8 mouse cellular contexts compared by ENCODE assay signal in genomic region chr5:124531583-124531930, GRCm38 (mm10). TPM values are rescaled to one million over a fixed set of nuclear protein-coding genes. Genes with fewer than 3 reads are reported as not detected.
DNase-seq lines count a peak whose midpoint lies in the region; ATAC-seq lines count a peak whose summit lies in the region.

No protein-coding gene starts in this region.

- H3K9me3 ChIP-seq in kidney, embryonic 15.5 days (replicated peaks): no peaks in the 10 kb centered on the region
- no peaks in the 10 kb centered on the region for H3K9me3 ChIP-seq in hindbrain, embryonic 14.5 days (ENCODE audit: control insufficient read depth, low read length)
- H3K9me3 ChIP-seq in midbrain, embryonic 13.5 days: no peaks in the 10 kb centered on the region

- H3K9ac ChIP-seq in kidney, embryonic 15.5 days: peak overlapping the region; percentile 81
- peak overlapping the region; percentile 76 for H3K9ac ChIP-seq in hindbrain, embryonic 14.5 days
- H3K9ac ChIP-seq in midbrain, embryonic 13.5 days (replicated peaks): peak overlapping the region; percentile 77

- peak overlapping the region; percentile 92 for H3K27ac ChIP-seq in kidney, embryonic 15.5 days
- peak overlapping the region; percentile 39; the same call in 1 of the 2 replicates for H3K27ac ChIP-seq in brown adipose tissue, adult 24 weeks (replicated peaks; ENCODE audit: low read depth, low read length)
- peak overlapping the region; percentile 79 for H3K27ac ChIP-seq in hindbrain, embryonic 14.5 days
- peak overlapping the region; percentile 77 for H3K27ac ChIP-seq in midbrain, embryonic 13.5 days

- peaks cover 5% of the 10 kb centered on the region; the same call in 1 of the 2 replicates for H3K36me3 ChIP-seq in kidney, embryonic 15.5 days
- H3K36me3 ChIP-seq in hindbrain, embryonic 14.5 days (replicated peaks; ENCODE audit: control insufficient read depth, insufficient read depth): no peaks in the 10 kb centered on the region
- H3K36me3 ChIP-seq in midbrain, embryonic 13.5 days: no peaks in the 10 kb centered on the region

- peak overlapping the region; percentile 90 for H3K4me3 ChIP-seq in kidney, embryonic 15.5 days (replicated peaks)
- peak overlapping the region; percentile 90 for H3K4me3 ChIP-seq in brown adipose tissue, adult 24 weeks (ENCODE audit: insufficient read depth, low read depth, low read length)
- H3K4me3 ChIP-seq in hindbrain, embryonic 14.5 days (replicated peaks; ENCODE audit: low read length): peak overlapping the region; percentile 83
- peak overlapping the region; percentile 60 for H3K4me3 ChIP-seq in midbrain, embryonic 13.5 days (replicated peaks)

- H3K4me2 ChIP-seq in kidney, embryonic 15.5 days: peak overlapping the region; percentile 91
- peak overlapping the region; percentile 87 for H3K4me2 ChIP-seq in hindbrain, embryonic 14.5 days (replicated peaks)
- H3K4me2 ChIP-seq in midbrain, embryonic 13.5 days (replicated peaks): peak overlapping the region; percentile 73

- DNase-seq in kidney, adult 9 months: no peak
- no peak for DNase-seq in hindbrain, embryonic 14.5 days (ENCODE audit: low spot score)
- no peak for DNase-seq in thymus, postnatal 36 days
- DNase-seq in gastrocnemius, postnatal 25 days: no peak
- DNase-seq in right cerebral cortex, postnatal 10 days (ENCODE audit: low spot score in 2 of 2): no peak

- no peaks in the 10 kb centered on the region for H3K27me3 ChIP-seq in kidney, embryonic 15.5 days
- no peaks in the 10 kb centered on the region for H3K27me3 ChIP-seq in hindbrain, embryonic 14.5 days (ENCODE audit: control insufficient read depth, insufficient read depth, low read length)
- 0 out of 2 replicates have a peak, but pooled peaks cover 5% of the 10 kb centered on the region for H3K27me3 ChIP-seq in midbrain, embryonic 13.5 days

- WGBS in kidney, embryonic 15.5 days: 10% methylated on average over 14 of the region's 14 CpGs
- 12% methylated on average over 14 of the region's 14 CpGs for WGBS in hindbrain, embryonic 14.5 days
- WGBS in midbrain, embryonic 13.5 days: 10% methylated on average over 14 of the region's 14 CpGs

- ATAC-seq in kidney, embryonic 15.5 days (replicated peaks; ENCODE audit: low FRiP score): peak; percentile 50; the same call in 1 of the 2 replicates
- ATAC-seq in hindbrain, embryonic 14.5 days (ENCODE audit: low FRiP score): no peak; the same call in 1 of the 2 replicates
- ATAC-seq in midbrain, embryonic 13.5 days: peak; percentile 79

- H3K4me1 ChIP-seq in kidney, embryonic 15.5 days: peaks cover 58% of the 10 kb centered on the region
- H3K4me1 ChIP-seq in brown adipose tissue, adult 24 weeks (ENCODE audit: control insufficient read depth, insufficient read depth, insufficient read length, low read length): peaks cover 6% of the 10 kb centered on the region; the same call in 1 of the 2 replicates
- peaks cover 32% of the 10 kb centered on the region for H3K4me1 ChIP-seq in hindbrain, embryonic 14.5 days (replicated peaks; ENCODE audit: control insufficient read depth, insufficient read depth, low read length)
- peaks cover 40% of the 10 kb centered on the region for H3K4me1 ChIP-seq in midbrain, embryonic 13.5 days (replicated peaks)

RNA-seq across cellular contexts. Expression of gene Rilpl1, which starts 0.4 kb away (rescaled TPM):
- polyA plus RNA-seq in kidney, embryonic 15.5 days (2015; fragmentation: Nextera tagmentation; extraction: Ambion mirVana): 21.8 and 22.8 TPM in 2 replicates
- 4.9 and 8.7 TPM in 2 replicates for polyA plus RNA-seq in brown adipose tissue, adult 24 weeks (2012; ENCODE audit: insufficient read depth, insufficient read length, missing spikeins)
- polyA plus RNA-seq in hindbrain, embryonic 14.5 days (2014; fragmentation: Nextera tagmentation; extraction: Ambion mirVana): 13.2 and 15.2 TPM in 2 replicates
- polyA plus RNA-seq in midbrain, embryonic 13.5 days (2015; fragmentation: Nextera tagmentation; extraction: Ambion mirVana): 9.1 and 10.3 TPM in 2 replicates
- total RNA-seq in gastrocnemius, postnatal 25 days (2021): 100 to 1,000 TPM; 121 to 144 TPM

RNA-seq across cellular contexts. Expression of gene Tmed2, which starts 8.9 kb away (rescaled TPM):
- 519 and 585 TPM in 2 replicates for polyA plus RNA-seq in kidney, embryonic 15.5 days (2015; fragmentation: Nextera tagmentation; extraction: Ambion mirVana)
- polyA plus RNA-seq in brown adipose tissue, adult 24 weeks (2012; ENCODE audit: insufficient read depth, insufficient read length, missing spikeins): 330 and 403 TPM in 2 replicates
- 354 and 374 TPM in 2 replicates for polyA plus RNA-seq in hindbrain, embryonic 14.5 days (2014; fragmentation: Nextera tagmentation; extraction: Ambion mirVana)
- 345 and 368 TPM in 2 replicates for polyA plus RNA-seq in midbrain, embryonic 13.5 days (2015; fragmentation: Nextera tagmentation; extraction: Ambion mirVana)
- 100 to 1,000 TPM; 145 to 151 TPM for total RNA-seq in gastrocnemius, postnatal 25 days (2021)

RNA-seq across cellular contexts. Expression of gene Ddx55, which starts 21.1 kb away (rescaled TPM):
- 13.6 and 15.8 TPM in 2 replicates for polyA plus RNA-seq in kidney, embryonic 15.5 days (2015; fragmentation: Nextera tagmentation; extraction: Ambion mirVana)
- polyA plus RNA-seq in brown adipose tissue, adult 24 weeks (2012; ENCODE audit: insufficient read depth, insufficient read length, missing spikeins): 2.1 and 3.7 TPM in 2 replicates
- 18.8 and 22.7 TPM in 2 replicates for polyA plus RNA-seq in hindbrain, embryonic 14.5 days (2014; fragmentation: Nextera tagmentation; extraction: Ambion mirVana)
- polyA plus RNA-seq in midbrain, embryonic 13.5 days (2015; fragmentation: Nextera tagmentation; extraction: Ambion mirVana): 28.0 and 28.2 TPM in 2 replicates
- 1 to 10 TPM; 4.3 to 4.8 TPM for total RNA-seq in gastrocnemius, postnatal 25 days (2021)

RNA-seq across cellular contexts. Expression of gene Eif2b1, which starts 47.4 kb away (rescaled TPM):
- polyA plus RNA-seq in kidney, embryonic 15.5 days (2015; fragmentation: Nextera tagmentation; extraction: Ambion mirVana): 72.5 and 73.1 TPM in 2 replicates
- polyA plus RNA-seq in brown adipose tissue, adult 24 weeks (2012; ENCODE audit: insufficient read depth, insufficient read length, missing spikeins): 28.3 and 32.1 TPM in 2 replicates
- 67.8 TPM in 2 replicates for polyA plus RNA-seq in hindbrain, embryonic 14.5 days (2014; fragmentation: Nextera tagmentation; extraction: Ambion mirVana)
- polyA plus RNA-seq in midbrain, embryonic 13.5 days (2015; fragmentation: Nextera tagmentation; extraction: Ambion mirVana): 75.2 and 75.4 TPM in 2 replicates
- total RNA-seq in gastrocnemius, postnatal 25 days (2021): 10 to 100 TPM; 35.2 to 39.1 TPM

RNA-seq across cellular contexts. Expression of gene Gtf2h3, which starts 47.4 kb away (rescaled TPM):
- 72.8 and 78.7 TPM in 2 replicates for polyA plus RNA-seq in kidney, embryonic 15.5 days (2015; fragmentation: Nextera tagmentation; extraction: Ambion mirVana)
- polyA plus RNA-seq in brown adipose tissue, adult 24 weeks (2012; ENCODE audit: insufficient read depth, insufficient read length, missing spikeins): 26.3 and 29.6 TPM in 2 replicates
- polyA plus RNA-seq in hindbrain, embryonic 14.5 days (2014; fragmentation: Nextera tagmentation; extraction: Ambion mirVana): 40.7 and 48.0 TPM in 2 replicates
- polyA plus RNA-seq in midbrain, embryonic 13.5 days (2015; fragmentation: Nextera tagmentation; extraction: Ambion mirVana): 62.9 and 63.9 TPM in 2 replicates
- 10 to 100 TPM; 14.6 to 16.2 TPM for total RNA-seq in gastrocnemius, postnatal 25 days (2021)

Comparison
In these comparisons a context has a peak if more than half of its experiments do, and no peak if none do; other contexts are left out.
1. H3K27ac ChIP-seq: peak in every context shown above with its lines; median percentile 92 in kidney, embryonic 15.5 days; 79 in hindbrain, embryonic 14.5 days; 77 in midbrain, embryonic 13.5 days; 39 in brown adipose tissue, adult 24 weeks.